Mouse (Mus musculus): Measurements from ENCODE around the gene Rap2a. TPM values are rescaled to one million over a fixed set of nuclear protein-coding genes. Genes with fewer than 3 reads are reported as not detected.

Rap2a gene
- polyA plus RNA-seq, 1 experiment from 2014 or later: 3.1 TPM

GRCm38 (mm10) chr14:120500021-120500560, 21.8 kb downstream of the Rap2a start:
- no peak for ATAC-seq (ENCODE audit: low read depth)
- no peak overlapping the region for H3K27ac ChIP-seq
- 69% methylated on average over 12 of the region's 12 CpGs for WGBS (ENCODE audit: insufficient replicate concordance)
- H3K4me1 ChIP-seq (replicated peaks): peaks cover 5% of the 10 kb centered on the region; the same call in 1 of the 2 replicates
- H3K27me3 ChIP-seq: no peaks in the 10 kb centered on the region
- no peak overlapping the region for H3K9ac ChIP-seq
- H3K4me2 ChIP-seq: no peak overlapping the region
- DNase-seq: no peak
- no peaks in the 10 kb centered on the region for H3K36me3 ChIP-seq
- no peaks in the 10 kb centered on the region for H3K9me3 ChIP-seq (replicated peaks)
- no peak overlapping the region for H3K4me3 ChIP-seq (replicated peaks)

DNA sequence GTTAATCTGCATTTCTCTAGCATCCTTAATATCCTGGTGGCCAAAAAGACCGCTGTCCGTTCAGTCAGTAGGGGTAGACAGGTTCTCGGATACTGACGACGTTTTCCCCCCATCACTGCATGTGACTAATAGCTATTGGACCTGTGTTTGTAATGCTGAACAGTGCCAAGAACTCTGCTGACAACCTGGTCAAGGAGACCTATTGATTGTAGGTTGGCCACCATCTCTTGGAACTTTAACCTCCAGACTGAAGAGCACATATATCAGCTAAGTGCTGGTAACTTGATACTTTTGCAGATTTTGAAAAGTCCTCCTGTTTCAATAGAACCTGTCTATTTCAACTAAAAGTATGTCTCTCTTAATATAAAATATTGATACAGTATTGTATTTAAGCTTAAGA, 22.5 kb downstream of the Rap2a start:
- Histone ChIP-seq H3K9me3 (replicated peaks) (no peaks in the 10 kb centered on the region), H3K36me3 (no peaks in the 10 kb centered on the region), H3K27me3 (no peaks in the 10 kb centered on the region), H3K27ac (no peak overlapping the region), H3K4me1 (replicated peaks) (peaks cover 5% of the 10 kb centered on the region; the same call in 1 of the 2 replicates), H3K4me2 (no peak overlapping the region), H3K9ac (no peak overlapping the region), H3K4me3 (replicated peaks) (no peak overlapping the region)
- DNase-seq: no peak
- no peak for ATAC-seq (ENCODE audit: low read depth)
- 85% methylated on average over 5 of the region's 5 CpGs for WGBS (ENCODE audit: insufficient replicate concordance)

DNA sequence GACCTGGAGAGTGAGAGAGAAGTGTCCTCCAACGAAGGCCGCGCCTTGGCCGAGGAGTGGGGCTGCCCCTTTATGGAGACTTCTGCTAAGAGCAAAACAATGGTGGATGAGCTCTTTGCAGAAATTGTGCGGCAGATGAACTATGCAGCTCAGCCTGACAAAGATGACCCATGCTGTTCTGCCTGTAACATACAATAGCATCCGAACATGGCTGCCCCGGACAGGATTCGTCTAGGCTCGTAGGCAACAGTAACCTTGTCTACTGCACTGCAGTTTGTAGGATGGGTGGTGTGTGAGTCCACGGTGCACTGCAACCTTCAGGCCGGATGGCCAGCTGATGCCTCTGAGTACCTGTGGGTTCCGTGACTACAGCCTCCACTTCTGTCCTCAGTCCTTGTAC, 25.4 kb downstream of the Rap2a start:
- Histone ChIP-seq H3K9ac (no peak overlapping the region), H3K27ac (no peak overlapping the region), H3K4me2 (no peak overlapping the region), H3K4me3 (replicated peaks) (no peak overlapping the region), H3K9me3 (replicated peaks) (no peaks in the 10 kb centered on the region), H3K4me1 (replicated peaks) (no peaks in the 10 kb centered on the region; the same call in 1 of the 2 replicates), H3K27me3 (no peaks in the 10 kb centered on the region), H3K36me3 (no peaks in the 10 kb centered on the region)
- DNase-seq (no peak), ATAC-seq (ENCODE audit: low read depth) (no peak)
- WGBS (ENCODE audit: insufficient replicate concordance): 88% methylated on average over 12 of the region's 12 CpGs

DNA sequence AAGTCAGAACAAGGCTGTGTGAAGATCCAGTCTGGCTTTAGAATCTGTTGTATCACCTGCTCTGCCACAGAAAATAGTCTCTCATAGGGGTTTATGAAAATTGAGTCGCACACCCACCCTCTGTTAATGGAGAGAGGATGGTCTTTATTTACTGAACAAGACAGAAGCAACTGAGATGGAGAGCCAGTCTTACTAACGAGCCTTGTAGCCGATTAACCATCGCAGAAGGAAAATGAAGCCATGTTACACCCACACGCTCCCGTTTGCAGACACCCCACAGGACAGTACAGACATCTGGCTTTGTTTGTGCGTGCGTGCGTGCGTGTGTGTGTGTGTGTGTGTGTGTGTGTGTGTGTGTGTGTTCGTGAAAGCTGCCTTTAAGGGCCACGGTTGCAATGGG, 26.2 kb downstream of the Rap2a start:
- 77% methylated on average over 12 of the region's 12 CpGs for WGBS (ENCODE audit: insufficient replicate concordance)
- ATAC-seq (ENCODE audit: low read depth) (no peak), DNase-seq (no peak)
- no peak overlapping the region for H3K9ac ChIP-seq
- no peaks in the 10 kb centered on the region; the same call in 1 of the 2 replicates for H3K4me1 ChIP-seq (replicated peaks)
- H3K27me3 ChIP-seq: no peaks in the 10 kb centered on the region
- no peaks in the 10 kb centered on the region for H3K36me3 ChIP-seq
- no peak overlapping the region for H3K27ac ChIP-seq
- no peak overlapping the region for H3K4me3 ChIP-seq (replicated peaks)
- H3K4me2 ChIP-seq: no peak overlapping the region
- no peaks in the 10 kb centered on the region for H3K9me3 ChIP-seq (replicated peaks)

GRCm38 (mm10) chr14:120504928-120505461, 26.8 kb downstream of the Rap2a start:
- Histone ChIP-seq H3K27me3 (no peaks in the 10 kb centered on the region), H3K4me2 (no peak overlapping the region), H3K4me1 (replicated peaks) (no peaks in the 10 kb centered on the region; the same call in 1 of the 2 replicates), H3K9ac (no peak overlapping the region), H3K4me3 (replicated peaks) (no peak overlapping the region), H3K9me3 (replicated peaks) (no peaks in the 10 kb centered on the region), H3K27ac (no peak overlapping the region), H3K36me3 (no peaks in the 10 kb centered on the region)
- ATAC-seq (ENCODE audit: low read depth) (no peak), DNase-seq (no peak)
- WGBS (ENCODE audit: insufficient replicate concordance): 81% methylated on average over 18 of the region's 18 CpGs

DNA sequence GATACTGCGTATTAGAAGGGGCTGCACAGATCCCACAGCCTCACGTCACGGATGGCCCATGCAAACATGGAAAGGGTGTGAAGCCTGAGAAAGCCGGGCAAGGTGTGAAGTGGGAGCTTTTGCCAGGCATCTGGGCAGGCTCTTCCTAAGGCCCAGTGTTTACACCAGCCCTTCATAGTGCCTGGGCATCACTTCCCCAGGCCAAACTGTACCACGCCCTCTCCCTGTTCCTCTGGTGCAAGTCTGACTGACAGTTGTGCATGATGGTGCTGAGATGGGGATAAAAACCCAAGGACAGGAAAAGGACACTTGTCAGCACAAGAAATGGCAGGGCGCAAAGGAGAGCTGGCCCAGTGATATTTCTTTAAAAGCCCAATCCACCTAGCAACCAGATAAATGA, 27.7 kb downstream of the Rap2a start:
- no peak overlapping the region for H3K4me2 ChIP-seq
- no peaks in the 10 kb centered on the region for H3K27me3 ChIP-seq
- no peaks in the 10 kb centered on the region for H3K9me3 ChIP-seq (replicated peaks)
- no peak overlapping the region for H3K9ac ChIP-seq
- H3K36me3 ChIP-seq: no peaks in the 10 kb centered on the region
- ATAC-seq (ENCODE audit: low read depth): no peak
- H3K27ac ChIP-seq: no peak overlapping the region
- no peak for DNase-seq
- H3K4me3 ChIP-seq (replicated peaks): no peak overlapping the region
- WGBS (ENCODE audit: insufficient replicate concordance): 75% methylated on average over 6 of the region's 6 CpGs
- no peaks in the 10 kb centered on the region; the same call in 1 of the 2 replicates for H3K4me1 ChIP-seq (replicated peaks)

DNA sequence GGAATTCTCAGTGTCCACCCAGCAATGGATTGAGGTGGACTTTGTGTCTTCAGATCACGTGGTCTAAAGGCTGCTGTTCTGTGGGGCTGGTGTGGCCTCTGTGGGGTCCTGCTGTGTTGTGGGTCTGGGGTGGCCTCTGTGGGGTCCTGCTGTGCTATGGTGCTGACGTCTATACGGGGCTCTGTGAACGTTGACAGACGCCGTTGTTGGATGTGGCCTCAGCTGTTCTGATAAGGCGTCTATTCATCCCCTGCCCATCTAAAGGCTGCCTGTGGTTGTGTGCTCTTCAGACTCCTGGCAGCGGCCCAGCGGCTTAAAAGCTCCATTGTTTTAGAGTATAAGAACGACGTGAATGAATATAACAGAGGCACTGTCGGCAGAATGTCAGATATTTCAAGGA, 29.3 kb downstream of the Rap2a start:
- H3K4me3 ChIP-seq (replicated peaks): no peak overlapping the region
- H3K4me1 ChIP-seq (replicated peaks): peaks cover 7% of the 10 kb centered on the region; the same call in 1 of the 2 replicates
- no peak overlapping the region for H3K9ac ChIP-seq
- DNase-seq (no peak), ATAC-seq (ENCODE audit: low read depth) (no peak)
- WGBS (ENCODE audit: insufficient replicate concordance): 52% methylated on average over 12 of the region's 12 CpGs
- H3K9me3 ChIP-seq (replicated peaks): no peaks in the 10 kb centered on the region
- H3K27ac ChIP-seq: no peak overlapping the region
- no peaks in the 10 kb centered on the region for H3K36me3 ChIP-seq
- no peak overlapping the region for H3K4me2 ChIP-seq
- H3K27me3 ChIP-seq: no peaks in the 10 kb centered on the region

- DNase-seq (no peak), ATAC-seq (ENCODE audit: low read depth) (no peak)
- no peaks in the 10 kb centered on the region for H3K36me3 ChIP-seq
- no peaks in the 10 kb centered on the region for H3K9me3 ChIP-seq (replicated peaks)
- H3K4me1 ChIP-seq (replicated peaks): peaks cover 7% of the 10 kb centered on the region; the same call in 1 of the 2 replicates
- no peak overlapping the region for H3K9ac ChIP-seq
- H3K4me2 ChIP-seq: no peak overlapping the region
- 61% methylated on average over 16 of the region's 16 CpGs for WGBS (ENCODE audit: insufficient replicate concordance)
- no peak overlapping the region for H3K27ac ChIP-seq
- H3K27me3 ChIP-seq: no peaks in the 10 kb centered on the region
- no peak overlapping the region for H3K4me3 ChIP-seq (replicated peaks)
Observed at GRCm38 (mm10) chr14:120508566-120509365, 30.5 kb downstream of the Rap2a start.

GRCm38 (mm10) chr14:120509366-120509640, 31.1 kb downstream of the Rap2a start:
- no peak for DNase-seq
- peaks cover 7% of the 10 kb centered on the region; the same call in 1 of the 2 replicates for H3K4me1 ChIP-seq (replicated peaks)
- ATAC-seq (ENCODE audit: low read depth): no peak
- H3K4me3 ChIP-seq (replicated peaks): no peak overlapping the region
- no peaks in the 10 kb centered on the region for H3K9me3 ChIP-seq (replicated peaks)
- H3K36me3 ChIP-seq: no peaks in the 10 kb centered on the region
- H3K27ac ChIP-seq: no peak overlapping the region
- no peaks in the 10 kb centered on the region for H3K27me3 ChIP-seq
- 73% methylated on average over 5 of the region's 5 CpGs for WGBS (ENCODE audit: insufficient replicate concordance)
- H3K9ac ChIP-seq: no peak overlapping the region
- no peak overlapping the region for H3K4me2 ChIP-seq

GRCm38 (mm10) chr14:120511821-120512220, 33.6 kb downstream of the Rap2a start:
- no peaks in the 10 kb centered on the region for H3K9me3 ChIP-seq (replicated peaks)
- DNase-seq (no peak), ATAC-seq (ENCODE audit: low read depth) (peak; percentile 43; the same call in 1 of the 2 replicates)
- peaks cover 7% of the 10 kb centered on the region; the same call in 1 of the 2 replicates for H3K4me1 ChIP-seq (replicated peaks)
- H3K27me3 ChIP-seq: no peaks in the 10 kb centered on the region
- H3K9ac ChIP-seq: no peak overlapping the region
- H3K4me2 ChIP-seq: no peak overlapping the region
- H3K27ac ChIP-seq: no peak overlapping the region
- no peak overlapping the region for H3K4me3 ChIP-seq (replicated peaks)
- no peaks in the 10 kb centered on the region for H3K36me3 ChIP-seq
- WGBS (ENCODE audit: insufficient replicate concordance): 13% methylated on average over 5 of the region's 5 CpGs

DNA sequence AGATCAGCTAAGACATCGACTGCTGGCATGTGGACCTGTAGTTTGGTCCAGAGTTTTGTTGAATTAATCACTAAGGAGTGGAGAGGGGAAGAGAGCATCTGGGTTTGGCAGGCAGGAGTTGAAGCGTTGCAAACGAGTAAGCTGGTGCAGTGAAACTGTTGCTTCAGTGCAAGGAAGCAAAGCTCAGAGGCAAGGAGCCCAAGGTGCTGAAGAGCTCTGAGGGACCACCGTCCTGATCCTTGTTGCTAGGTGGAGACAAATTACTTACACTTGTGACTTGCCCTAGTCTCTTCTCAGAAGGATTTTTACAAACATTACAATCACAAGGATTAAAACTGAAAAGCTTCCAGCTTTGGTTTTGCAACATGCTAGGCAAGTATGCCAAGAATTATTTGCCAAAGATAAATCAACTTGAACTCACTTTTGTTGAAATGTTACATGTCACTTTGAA, 36.6 kb downstream of the Rap2a start:
- no peaks in the 10 kb centered on the region for H3K9me3 ChIP-seq (replicated peaks)
- no peak overlapping the region for H3K9ac ChIP-seq
- ATAC-seq (ENCODE audit: low read depth) (no peak), DNase-seq (no peak)
- H3K36me3 ChIP-seq: no peaks in the 10 kb centered on the region
- 49% methylated on average over 4 of the region's 4 CpGs for WGBS (ENCODE audit: insufficient replicate concordance)
- H3K4me3 ChIP-seq (replicated peaks): no peak overlapping the region
- 0 out of 2 replicates have a peak, but pooled peaks cover 7% of the 10 kb centered on the region for H3K4me1 ChIP-seq (replicated peaks)
- no peak overlapping the region for H3K27ac ChIP-seq
- H3K4me2 ChIP-seq: no peak overlapping the region
- H3K27me3 ChIP-seq: no peaks in the 10 kb centered on the region
